Mouse (Mus musculus): ENCODE measurements at regions not wholly inside any gene's neighbourhood (a gene's known extent, or its start where the extent isn't known, plus 50 kb on each side); places are given as distances from the start of the nearest gene placed in this dataset.
A peak's percentile ranks its signal among the peaks of the same experiment; 100 is the strongest.

DNA sequence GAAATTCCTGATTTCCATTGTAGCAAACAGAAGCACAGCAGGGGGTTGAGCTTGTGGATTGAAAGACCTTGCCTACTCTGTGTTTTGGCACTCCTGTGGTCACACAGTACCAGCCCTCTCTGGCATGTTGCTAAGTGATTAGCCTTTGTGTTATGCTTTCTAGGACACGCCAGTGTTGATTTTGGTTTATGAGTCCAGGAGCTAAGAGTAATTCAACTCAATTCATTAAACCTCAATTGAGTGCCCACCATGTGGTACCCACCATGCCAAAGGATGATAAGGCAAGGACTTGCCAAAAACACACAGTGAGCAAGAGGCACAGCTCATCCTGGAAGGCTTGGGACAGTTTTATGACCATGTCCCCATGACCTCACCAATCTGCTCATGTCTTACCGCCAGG lies 221.1 kb upstream of the Sox14 start:
- H3K9me3 ChIP-seq = no peaks in the 10 kb centered on the region
- WGBS = 64% methylated on average over 2 of the region's 2 CpGs
- H3K27me3 ChIP-seq = no peaks in the 10 kb centered on the region
- H3K9ac ChIP-seq = no peak overlapping the region
- ATAC-seq (ENCODE audit: borderline replicate concordance, extremely low read depth, low FRiP score, low TSS enrichment) = no peak
- no peak overlapping the region for H3K4me3 ChIP-seq
- H3K36me3 ChIP-seq = no peaks in the 10 kb centered on the region
- no peak overlapping the region for H3K4me2 ChIP-seq
- peaks cover 3% of the 10 kb centered on the region for H3K4me1 ChIP-seq
- H3K27ac ChIP-seq = no peak overlapping the region

- ATAC-seq (ENCODE audit: borderline replicate concordance, extremely low read depth, low FRiP score, low TSS enrichment) = peak; percentile 76
- no peak overlapping the region for H3K27ac ChIP-seq
- 35% methylated on average over 7 of the region's 7 CpGs for WGBS
- peak overlapping the region; percentile 10; the same call in 1 of the 2 replicates for H3K4me2 ChIP-seq
- peaks cover 3% of the 10 kb centered on the region for H3K4me1 ChIP-seq
- no peak overlapping the region for H3K9ac ChIP-seq
- no peaks in the 10 kb centered on the region for H3K9me3 ChIP-seq
- no peaks in the 10 kb centered on the region for H3K36me3 ChIP-seq
- no peak overlapping the region for H3K4me3 ChIP-seq
- no peaks in the 10 kb centered on the region for H3K27me3 ChIP-seq
These were observed 219.6 kb upstream of the Sox14 start for GRCm38 (mm10) chr9:100095559-100095959.

- no peak overlapping the region for H3K9ac ChIP-seq
These were observed 219.1 kb upstream of the Sox14 start for GRCm38 (mm10) chr9:100094956-100095558.

DNA sequence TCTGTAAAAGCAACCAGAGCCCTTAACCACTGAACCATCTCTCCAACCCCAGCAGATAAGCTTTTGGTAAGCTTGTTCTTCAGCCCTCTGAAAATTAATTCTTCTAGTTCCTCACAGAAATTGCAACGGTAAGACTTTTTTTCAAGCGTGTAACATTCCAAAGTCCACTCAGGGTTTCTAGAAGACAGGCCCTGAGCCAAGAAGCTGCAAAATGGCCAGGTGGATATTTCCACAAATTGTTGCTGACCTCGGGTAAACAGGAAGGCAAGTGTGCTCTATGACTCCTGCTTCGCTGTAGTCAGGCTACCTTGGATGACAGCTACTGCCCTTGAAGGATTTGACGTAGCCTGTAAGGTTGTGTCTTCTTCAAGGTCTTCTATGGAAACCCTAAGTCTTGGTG lies 195.2 kb upstream of the Sox14 start:
- Histone ChIP-seq H3K9me3 (no peaks in the 10 kb centered on the region), H3K4me3 (no peak overlapping the region), H3K36me3 (no peaks in the 10 kb centered on the region), H3K27me3 (no peaks in the 10 kb centered on the region), H3K9ac (no peak overlapping the region), H3K4me1 (no peaks in the 10 kb centered on the region), H3K27ac (no peak overlapping the region), H3K4me2 (no peak overlapping the region)
- WGBS = 79% methylated on average over 5 of the region's 5 CpGs
- no peak for ATAC-seq (ENCODE audit: borderline replicate concordance, extremely low read depth, low FRiP score, low TSS enrichment)

More at GRCm38 (mm10) chr9:100094956-100095558, 219.1 kb upstream of the Sox14 start:
- H3K4me2 ChIP-seq = no peak overlapping the region
- no peaks in the 10 kb centered on the region for H3K36me3 ChIP-seq
- peaks cover 3% of the 10 kb centered on the region for H3K4me1 ChIP-seq
- no peak overlapping the region for H3K27ac ChIP-seq
- H3K9me3 ChIP-seq = no peaks in the 10 kb centered on the region
- WGBS = 36% methylated on average over 6 of the region's 6 CpGs
- peak; percentile 14; the same call in 1 of the 2 replicates for ATAC-seq (ENCODE audit: borderline replicate concordance, extremely low read depth, low FRiP score, low TSS enrichment)
- no peak overlapping the region for H3K4me3 ChIP-seq
- H3K27me3 ChIP-seq = no peaks in the 10 kb centered on the region

DNA sequence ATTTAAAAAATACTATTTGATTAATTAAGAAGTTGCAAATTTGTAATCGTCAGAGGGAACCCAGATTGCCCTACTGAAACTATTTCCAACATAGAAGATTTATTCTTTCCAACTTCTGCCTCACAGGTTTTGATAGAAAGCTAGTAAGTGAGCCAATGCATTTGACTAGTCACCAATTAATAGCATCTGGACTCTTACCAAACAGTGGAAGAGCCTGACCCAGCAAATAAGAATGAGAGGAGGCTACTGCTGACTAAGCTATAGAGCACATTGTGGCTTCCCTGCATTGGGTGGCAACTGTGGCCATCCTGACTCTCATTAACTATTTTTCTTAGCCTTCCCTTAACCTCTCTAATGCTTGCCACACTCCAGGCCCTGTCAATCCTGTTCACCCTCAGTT lies 182.6 kb upstream of the Sox14 start:
- Histone ChIP-seq H3K9ac (no peak overlapping the region), H3K4me2 (no peak overlapping the region), H3K4me3 (no peak overlapping the region), H3K27ac (no peak overlapping the region), H3K4me1 (no peaks in the 10 kb centered on the region), H3K27me3 (no peaks in the 10 kb centered on the region), H3K36me3 (no peaks in the 10 kb centered on the region), H3K9me3 (no peaks in the 10 kb centered on the region)
- no peak for ATAC-seq (ENCODE audit: borderline replicate concordance, extremely low read depth, low FRiP score, low TSS enrichment)
- 82% methylated on average over 1 of the region's 1 CpGs for WGBS

GRCm38 (mm10) chr9:100046213-100046807 lies 170.3 kb upstream of the Sox14 start:
- no peaks in the 10 kb centered on the region for H3K27me3 ChIP-seq
- 59% methylated on average over 13 of the region's 13 CpGs for WGBS
- H3K4me2 ChIP-seq = no peak overlapping the region
- no peak for ATAC-seq (ENCODE audit: borderline replicate concordance, extremely low read depth, low FRiP score, low TSS enrichment)
- no peaks in the 10 kb centered on the region for H3K9me3 ChIP-seq
- no peak overlapping the region for H3K9ac ChIP-seq
- no peaks in the 10 kb centered on the region for H3K4me1 ChIP-seq
- H3K4me3 ChIP-seq = no peak overlapping the region
- H3K27ac ChIP-seq = no peak overlapping the region
- H3K36me3 ChIP-seq = no peaks in the 10 kb centered on the region

DNA sequence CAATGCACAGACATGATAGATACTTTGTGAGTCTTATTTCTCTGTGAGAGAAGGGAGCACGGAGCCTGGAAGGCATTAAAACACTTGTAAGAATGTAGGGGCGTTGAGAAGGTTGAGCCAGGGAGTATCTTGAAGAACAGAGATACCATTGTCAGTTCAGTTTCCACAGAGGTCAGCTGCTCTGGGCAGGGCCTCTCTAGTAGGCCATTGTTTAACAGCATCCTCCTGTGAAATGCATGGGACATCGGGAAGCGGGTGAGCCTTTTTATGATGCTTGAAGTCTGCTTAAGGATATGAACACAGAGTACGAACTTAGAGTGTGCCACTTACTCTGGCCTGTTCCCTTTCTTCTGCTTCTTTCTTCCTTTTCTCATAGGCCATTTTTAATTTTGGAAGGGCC lies 169.7 kb upstream of the Sox14 start:
- no peak for ATAC-seq (ENCODE audit: borderline replicate concordance, extremely low read depth, low FRiP score, low TSS enrichment)
- H3K27ac ChIP-seq = no peak overlapping the region
- no peaks in the 10 kb centered on the region for H3K36me3 ChIP-seq
- H3K9ac ChIP-seq = no peak overlapping the region
- no peaks in the 10 kb centered on the region for H3K27me3 ChIP-seq
- H3K4me3 ChIP-seq = no peak overlapping the region
- no peaks in the 10 kb centered on the region for H3K4me1 ChIP-seq
- H3K9me3 ChIP-seq = no peaks in the 10 kb centered on the region
- H3K4me2 ChIP-seq = no peak overlapping the region
- 62% methylated on average over 5 of the region's 5 CpGs for WGBS

- Histone ChIP-seq H3K4me2 (no peak overlapping the region), H3K27ac (no peak overlapping the region), H3K27me3 (no peaks in the 10 kb centered on the region), H3K36me3 (no peaks in the 10 kb centered on the region), H3K9me3 (no peaks in the 10 kb centered on the region), H3K4me3 (no peak overlapping the region), H3K9ac (no peak overlapping the region), H3K4me1 (no peaks in the 10 kb centered on the region)
- WGBS = 62% methylated on average over 6 of the region's 6 CpGs
- no peak for ATAC-seq (ENCODE audit: borderline replicate concordance, extremely low read depth, low FRiP score, low TSS enrichment)
These were observed 165.8 kb upstream of the Sox14 start for GRCm38 (mm10) chr9:100041776-100042175.

- H3K4me3 ChIP-seq = no peak overlapping the region
- WGBS = 49% methylated on average over 5 of the region's 5 CpGs
- no peak overlapping the region for H3K27ac ChIP-seq
- no peaks in the 10 kb centered on the region for H3K4me1 ChIP-seq
- H3K36me3 ChIP-seq = no peaks in the 10 kb centered on the region
- H3K4me2 ChIP-seq = no peak overlapping the region
- no peak overlapping the region for H3K9ac ChIP-seq
- no peaks in the 10 kb centered on the region for H3K27me3 ChIP-seq
- H3K9me3 ChIP-seq = no peaks in the 10 kb centered on the region
- ATAC-seq (ENCODE audit: borderline replicate concordance, extremely low read depth, low FRiP score, low TSS enrichment) = no peak
These were observed 147.7 kb upstream of the Sox14 start for GRCm38 (mm10) chr9:100023641-100024040.

DNA sequence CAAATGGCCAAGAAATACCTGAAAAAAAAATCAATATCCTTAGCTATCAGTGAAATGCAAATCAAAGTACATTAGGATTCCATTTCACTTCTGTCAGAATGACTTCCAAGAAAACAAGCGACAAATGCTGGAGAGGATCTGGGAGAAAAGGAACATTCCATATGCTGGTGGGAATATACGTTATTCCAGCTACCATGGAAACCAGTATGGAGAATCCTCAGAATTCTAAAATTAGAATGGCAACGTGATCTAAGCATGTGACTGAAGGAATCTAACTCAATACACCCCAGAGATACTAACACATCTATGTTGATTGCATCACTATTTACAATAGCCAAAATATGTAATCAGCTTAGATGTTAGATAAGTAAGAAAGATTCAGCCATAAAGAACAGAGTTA lies 146.1 kb upstream of the Sox14 start:
- no peaks in the 10 kb centered on the region for H3K27me3 ChIP-seq
- H3K36me3 ChIP-seq = no peaks in the 10 kb centered on the region
- no peaks in the 10 kb centered on the region for H3K9me3 ChIP-seq
- 61% methylated on average over 3 of the region's 3 CpGs for WGBS
- no peak overlapping the region for H3K27ac ChIP-seq
- H3K4me1 ChIP-seq = no peaks in the 10 kb centered on the region
- H3K4me3 ChIP-seq = no peak overlapping the region
- H3K4me2 ChIP-seq = no peak overlapping the region
- H3K9ac ChIP-seq = no peak overlapping the region
- no peak for ATAC-seq (ENCODE audit: borderline replicate concordance, extremely low read depth, low FRiP score, low TSS enrichment)

DNA sequence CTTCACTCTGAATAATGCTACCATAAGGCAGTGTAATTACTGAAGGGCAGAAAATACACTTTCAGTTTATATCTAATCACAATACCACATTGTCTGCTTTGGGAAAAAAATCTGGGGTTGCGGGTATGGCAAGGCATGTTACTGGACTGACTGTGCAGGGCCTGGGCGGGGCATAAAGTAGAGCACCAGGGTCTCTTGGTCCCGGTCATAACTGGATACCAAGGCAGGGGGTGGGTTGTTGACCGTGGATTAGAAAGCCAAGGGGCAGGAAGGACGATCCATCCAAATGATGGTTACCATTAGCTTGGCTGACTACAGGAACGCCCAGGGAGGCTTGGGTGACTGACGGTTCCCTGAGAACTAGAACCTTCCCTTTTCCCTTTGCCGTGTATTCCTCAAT lies 119.2 kb upstream of the Sox14 start:
- 38% methylated on average over 8 of the region's 8 CpGs for WGBS

DNA sequence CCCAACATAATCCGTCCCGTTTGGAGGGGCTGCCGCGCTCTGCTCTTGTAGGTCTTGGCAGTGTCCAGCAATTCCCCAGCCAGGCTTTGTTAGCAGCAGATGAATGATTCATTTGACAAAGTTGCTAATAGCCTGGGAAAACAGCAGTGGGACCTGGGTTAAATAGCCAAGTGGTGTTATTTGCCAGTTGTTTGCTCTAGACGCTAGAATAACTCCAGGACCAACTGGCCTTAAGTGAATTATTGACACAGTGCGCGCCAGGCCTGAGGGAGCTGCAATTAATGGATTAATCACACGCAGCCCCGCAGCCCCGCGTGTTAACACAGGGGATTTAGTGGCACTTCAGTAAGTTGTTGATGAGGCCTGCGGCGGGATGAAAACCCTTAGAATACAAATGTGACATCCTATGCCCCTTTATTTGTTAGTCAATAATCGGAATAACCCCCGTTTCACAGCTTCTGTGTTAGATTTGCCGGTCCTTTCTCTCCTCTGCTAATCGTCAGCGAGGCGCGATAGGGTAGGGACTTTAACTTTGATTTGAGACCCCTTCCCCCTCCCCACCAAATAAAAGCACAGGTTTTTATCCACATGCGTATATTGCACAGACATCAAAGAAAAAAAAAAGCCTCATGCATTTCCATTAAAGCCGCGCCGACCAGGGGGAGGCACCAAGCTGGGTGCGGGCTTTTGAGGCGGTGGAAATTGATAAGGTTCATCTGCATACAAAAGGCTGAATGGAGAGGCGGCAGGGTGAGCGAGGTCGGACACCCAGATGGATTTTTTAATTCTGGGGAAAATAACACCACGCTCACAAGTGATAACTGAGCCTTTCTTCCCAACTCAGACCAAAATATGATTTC lies 118.5 kb upstream of the Sox14 start:
- no peaks in the 10 kb centered on the region for H3K9me3 ChIP-seq
- peaks cover 6% of the 10 kb centered on the region for H3K4me1 ChIP-seq
- no peak overlapping the region for H3K4me3 ChIP-seq
- 3% methylated on average over 30 of the region's 30 CpGs for WGBS
- no peak overlapping the region for H3K9ac ChIP-seq
- H3K36me3 ChIP-seq = no peaks in the 10 kb centered on the region
- H3K27ac ChIP-seq = no peak overlapping the region
- no peak for ATAC-seq (ENCODE audit: borderline replicate concordance, extremely low read depth, low FRiP score, low TSS enrichment)
- H3K27me3 ChIP-seq = peaks cover 51% of the 10 kb centered on the region
- no peak overlapping the region for H3K4me2 ChIP-seq

More for the DNA sequence above, 119.2 kb upstream of the Sox14 start:
- Histone ChIP-seq H3K9ac (no peak overlapping the region), H3K4me2 (no peak overlapping the region), H3K9me3 (no peaks in the 10 kb centered on the region), H3K27me3 (peaks cover 51% of the 10 kb centered on the region), H3K27ac (no peak overlapping the region), H3K4me3 (no peak overlapping the region), H3K36me3 (no peaks in the 10 kb centered on the region), H3K4me1 (peaks cover 6% of the 10 kb centered on the region)
- ATAC-seq (ENCODE audit: borderline replicate concordance, extremely low read depth, low FRiP score, low TSS enrichment) = no peak
